Mouse (Mus musculus): ENCODE data around the gene Clybl. TPM values are rescaled to one million over a fixed set of nuclear protein-coding genes. Genes with fewer than 3 reads are reported as not detected.

Gene Clybl
- polyA plus RNA-seq, 1 experiment = 2.0 TPM

GRCm38 (mm10) chr14:122380896-122381845 is 199.7 kb downstream of the Clybl start:
- Histone ChIP-seq H3K4me3 (ENCODE audit: control insufficient read depth, low read depth, low read length) (no peak overlapping the region), H3K27ac (ENCODE audit: control insufficient read depth, insufficient read depth, low read depth, low read length) (no peak overlapping the region), H3K36me3 (ENCODE audit: control insufficient read depth, insufficient read depth, low read length) (no peaks in the 10 kb centered on the region), H3K27me3 (ENCODE audit: control insufficient read depth, insufficient read depth, low read length) (no peaks in the 10 kb centered on the region), H3K4me1 (ENCODE audit: control insufficient read depth, insufficient read depth, low read length) (0 out of 2 replicates have a peak, but pooled peaks cover 2% of the 10 kb centered on the region)
- no peak for TF ChIP-seq CTCF (IDR thresholded peaks at IDR 0.05; ENCODE audit: control insufficient read depth, insufficient read depth, insufficient replicate concordance, low read depth, low read length)
- TF ChIP-seq POLR2A (IDR thresholded peaks at IDR 0.05; ENCODE audit: control insufficient read depth, low read depth, low read length) = no peak

GRCm38 (mm10) chr14:122382281-122382680 is 200.8 kb downstream of the Clybl start:
- no peak for TF ChIP-seq CTCF (IDR thresholded peaks at IDR 0.05; ENCODE audit: control insufficient read depth, insufficient read depth, insufficient replicate concordance, low read depth, low read length)
- Histone ChIP-seq H3K4me1 (ENCODE audit: control insufficient read depth, insufficient read depth, low read length) (0 out of 2 replicates have a peak, but pooled peaks cover 2% of the 10 kb centered on the region), H3K27ac (ENCODE audit: control insufficient read depth, insufficient read depth, low read depth, low read length) (no peak overlapping the region), H3K36me3 (ENCODE audit: control insufficient read depth, insufficient read depth, low read length) (no peaks in the 10 kb centered on the region), H3K4me3 (ENCODE audit: control insufficient read depth, low read depth, low read length) (no peak overlapping the region), H3K27me3 (ENCODE audit: control insufficient read depth, insufficient read depth, low read length) (no peaks in the 10 kb centered on the region)

GRCm38 (mm10) chr14:122383931-122384330 is 202.4 kb downstream of the Clybl start:
- no peak for TF ChIP-seq POLR2A (IDR thresholded peaks at IDR 0.05; ENCODE audit: control insufficient read depth, low read depth, low read length)
- TF ChIP-seq CTCF (IDR thresholded peaks at IDR 0.05; ENCODE audit: control insufficient read depth, insufficient read depth, insufficient replicate concordance, low read depth, low read length) = no peak
- Histone ChIP-seq H3K27me3 (ENCODE audit: control insufficient read depth, insufficient read depth, low read length) (no peaks in the 10 kb centered on the region), H3K36me3 (ENCODE audit: control insufficient read depth, insufficient read depth, low read length) (no peaks in the 10 kb centered on the region), H3K27ac (ENCODE audit: control insufficient read depth, insufficient read depth, low read depth, low read length) (no peak overlapping the region), H3K4me1 (ENCODE audit: control insufficient read depth, insufficient read depth, low read length) (0 out of 2 replicates have a peak, but pooled peaks cover 2% of the 10 kb centered on the region), H3K4me3 (ENCODE audit: control insufficient read depth, low read depth, low read length) (no peak overlapping the region)

GRCm38 (mm10) chr14:122384447-122385237 is 203.1 kb downstream of the Clybl start:
- H3K27ac ChIP-seq (ENCODE audit: control insufficient read depth, insufficient read depth, low read depth, low read length) = no peak overlapping the region
- no peaks in the 10 kb centered on the region for H3K27me3 ChIP-seq (ENCODE audit: control insufficient read depth, insufficient read depth, low read length)
- H3K4me1 ChIP-seq (ENCODE audit: control insufficient read depth, insufficient read depth, low read length) = 0 out of 2 replicates have a peak, but pooled peaks cover 2% of the 10 kb centered on the region
- H3K4me3 ChIP-seq (ENCODE audit: control insufficient read depth, low read depth, low read length) = no peak overlapping the region
- TF ChIP-seq POLR2A (IDR thresholded peaks at IDR 0.05; ENCODE audit: control insufficient read depth, low read depth, low read length) (no peak), CTCF (IDR thresholded peaks at IDR 0.05; ENCODE audit: control insufficient read depth, insufficient read depth, insufficient replicate concordance, low read depth, low read length) (no peak)
- no peaks in the 10 kb centered on the region for H3K36me3 ChIP-seq (ENCODE audit: control insufficient read depth, insufficient read depth, low read length)

GRCm38 (mm10) chr14:122385238-122385534 is 203.7 kb downstream of the Clybl start:
- no peaks in the 10 kb centered on the region for H3K27me3 ChIP-seq (ENCODE audit: control insufficient read depth, insufficient read depth, low read length)
- TF ChIP-seq CTCF (IDR thresholded peaks at IDR 0.05; ENCODE audit: control insufficient read depth, insufficient read depth, insufficient replicate concordance, low read depth, low read length) = no peak
- no peak for TF ChIP-seq POLR2A (IDR thresholded peaks at IDR 0.05; ENCODE audit: control insufficient read depth, low read depth, low read length)
- H3K27ac ChIP-seq (ENCODE audit: control insufficient read depth, insufficient read depth, low read depth, low read length) = no peak overlapping the region
- no peak overlapping the region for H3K4me3 ChIP-seq (ENCODE audit: control insufficient read depth, low read depth, low read length)
- 0 out of 2 replicates have a peak, but pooled peaks cover 2% of the 10 kb centered on the region for H3K4me1 ChIP-seq (ENCODE audit: control insufficient read depth, insufficient read depth, low read length)
- no peaks in the 10 kb centered on the region for H3K36me3 ChIP-seq (ENCODE audit: control insufficient read depth, insufficient read depth, low read length)

GRCm38 (mm10) chr14:122385758-122386157 is 204.3 kb downstream of the Clybl start:
- TF ChIP-seq CTCF (IDR thresholded peaks at IDR 0.05; ENCODE audit: control insufficient read depth, insufficient read depth, insufficient replicate concordance, low read depth, low read length) (no peak), POLR2A (IDR thresholded peaks at IDR 0.05; ENCODE audit: control insufficient read depth, low read depth, low read length) (no peak)
- Histone ChIP-seq H3K4me3 (ENCODE audit: control insufficient read depth, low read depth, low read length) (no peak overlapping the region), H3K27ac (ENCODE audit: control insufficient read depth, insufficient read depth, low read depth, low read length) (no peak overlapping the region), H3K27me3 (ENCODE audit: control insufficient read depth, insufficient read depth, low read length) (no peaks in the 10 kb centered on the region), H3K36me3 (ENCODE audit: control insufficient read depth, insufficient read depth, low read length) (no peaks in the 10 kb centered on the region), H3K4me1 (ENCODE audit: control insufficient read depth, insufficient read depth, low read length) (0 out of 2 replicates have a peak, but pooled peaks cover 1% of the 10 kb centered on the region)

Measured in testis, adult 2 months (tissue).